Mouse (Mus musculus): ENCODE results near the gene Nudt5. TPM values are rescaled to one million over a fixed set of nuclear protein-coding genes. Genes with fewer than 3 reads are reported as not detected.

The Nudt5 gene
- 54.4 and 67.8 TPM in 2 replicates for total RNA-seq (2012; rRNA removed)

GRCm38 (mm10) chr2:5844873-5845631, at the start of gene Nudt5, which contains the start of gene Cdc123:
TSS of gene Nudt5 (plus strand) at chr2:5845019.
TSS of gene Cdc123 (minus strand) at chr2:5845164.
- H3K36me3 ChIP-seq (ENCODE audit: control insufficient read depth, insufficient read depth, low read length, poor library complexity, severe bottlenecking) = peaks cover 11% of the 10 kb centered on the region; the same call in 1 of the 2 replicates
- H3K9ac ChIP-seq (ENCODE audit: insufficient read depth, low read depth, low read length, poor library complexity, severe bottlenecking) = peak within 1 kb of the TSS; percentile 94
- H3K9me3 ChIP-seq (ENCODE audit: control insufficient read depth, insufficient read depth, low read depth, low read length) = no peaks in the 10 kb centered on the region
- peak within 1 kb of the TSS; percentile 71 for H3K27ac ChIP-seq (ENCODE audit: insufficient read depth, low read depth, low read length, poor library complexity, severe bottlenecking)
- in situ Hi-C loops (cut with MboI; ENCODE audit: low sequenced_read_pairs in 2 of 2, unreplicated experiment in 2 of 2) = no loop called here
- TF ChIP-seq HCFC1 (IDR thresholded peaks at IDR 0.05; ENCODE audit: borderline replicate concordance, insufficient read depth, low read length) = peak; percentile 82; the same call in 1 of the 2 replicates
- no peak for TF ChIP-seq MAFK (IDR thresholded peaks at IDR 0.05; ENCODE audit: insufficient read depth, low read depth, low read length)
- TF ChIP-seq CHD2 (IDR thresholded peaks at IDR 0.05; ENCODE audit: low read depth, low read length) = peak; percentile 78; the same call in 1 of the 2 replicates
- peak; percentile 79 for DNase-seq (ENCODE audit: low read depth, low spot score)
- H3K4me1 ChIP-seq (ENCODE audit: control insufficient read depth in 2 of 2, insufficient read depth in 2 of 2, low read length in 2 of 2, poor library complexity in 1 of 2) = 0 out of 4 replicates have a peak, but pooled peaks cover 0 to 3% of the 10 kb centered on the region in 2 experiments
- H3K4me3 ChIP-seq (ENCODE audit: insufficient read depth in 1 of 2, low read depth in 1 of 2, low read length in 2 of 2, poor library complexity in 1 of 2, severe bottlenecking in 1 of 2) = peak within 1 kb of the TSS; percentile 79 to 97

DNA sequence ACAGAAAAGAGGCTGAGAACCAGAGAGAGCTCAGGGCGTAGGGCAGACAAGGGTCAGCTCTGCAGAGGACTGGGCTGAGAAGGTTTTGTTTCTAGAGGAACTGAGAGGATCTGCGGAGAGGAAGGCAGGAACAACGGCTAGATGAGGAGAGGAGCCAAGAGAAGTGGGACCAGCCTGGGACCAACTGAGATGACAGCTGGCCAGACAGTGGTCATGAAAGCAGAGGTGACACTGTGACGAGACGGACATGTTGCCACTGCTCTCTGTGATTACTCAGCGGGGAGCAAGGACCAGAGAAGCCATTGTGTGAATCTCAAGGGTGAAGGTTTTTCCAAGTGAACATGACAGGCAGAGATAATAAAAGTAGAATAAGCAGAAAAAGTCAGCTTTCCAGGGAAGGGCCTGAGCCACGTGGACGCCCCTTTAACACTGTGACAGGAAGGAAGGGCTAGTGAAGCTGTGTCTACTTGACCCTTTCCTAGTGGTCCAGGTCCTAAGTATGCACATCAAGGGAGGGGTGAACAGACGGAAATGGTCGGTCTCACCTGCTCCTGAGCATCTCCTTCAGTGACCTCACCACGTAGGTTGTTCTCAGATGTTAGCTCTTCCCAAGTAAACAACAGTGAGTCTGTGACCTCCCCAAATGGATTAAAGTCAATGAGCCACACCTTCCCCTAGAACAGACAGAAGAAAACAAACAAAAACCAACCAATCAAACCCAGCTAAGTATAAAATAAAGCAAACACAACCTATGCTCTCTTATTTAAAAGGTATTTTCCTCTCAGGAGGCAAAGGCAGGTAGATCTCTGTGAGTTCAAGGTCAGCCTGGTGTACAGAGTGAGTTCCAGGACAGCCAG, 46.8 kb upstream of the Nudt5 start:
- H3K4me1 ChIP-seq (ENCODE audit: control insufficient read depth in 2 of 2, insufficient read depth in 2 of 2, low read length in 2 of 2, poor library complexity in 1 of 2) = peaks cover 5 to 9% of the 10 kb centered on the region in 2 experiments; a peak in 2 of 4 replicates
- H3K4me3 ChIP-seq (ENCODE audit: insufficient read depth in 1 of 2, low read depth in 1 of 2, low read length in 2 of 2, poor library complexity in 1 of 2, severe bottlenecking in 1 of 2) = no peak overlapping the region
- no peak overlapping the region for H3K9ac ChIP-seq (ENCODE audit: insufficient read depth, low read depth, low read length, poor library complexity, severe bottlenecking)
- H3K27ac ChIP-seq (ENCODE audit: insufficient read depth, low read depth, low read length, poor library complexity, severe bottlenecking) = no peak overlapping the region
- no peaks in the 10 kb centered on the region for H3K9me3 ChIP-seq (ENCODE audit: control insufficient read depth, insufficient read depth, low read depth, low read length)
- peaks cover 19% of the 10 kb centered on the region for H3K36me3 ChIP-seq (ENCODE audit: control insufficient read depth, insufficient read depth, low read length, poor library complexity, severe bottlenecking)
- no peak for DNase-seq (ENCODE audit: low read depth, low spot score)
- in situ Hi-C loops (cut with MboI; ENCODE audit: low sequenced_read_pairs in 2 of 2, unreplicated experiment in 2 of 2) = no loop called here
- no peak for TF ChIP-seq HCFC1 (IDR thresholded peaks at IDR 0.05; ENCODE audit: borderline replicate concordance, insufficient read depth, low read length)
- TF ChIP-seq MAFK (IDR thresholded peaks at IDR 0.05; ENCODE audit: insufficient read depth, low read depth, low read length) = no peak
- TF ChIP-seq ZC3H11A (IDR thresholded peaks at IDR 0.05; ENCODE audit: borderline replicate concordance, low read depth, low read length) = no peak
- no peak for TF ChIP-seq ZNF384 (IDR thresholded peaks at IDR 0.05; ENCODE audit: low read depth, low read length)
- TF ChIP-seq CHD2 (IDR thresholded peaks at IDR 0.05; ENCODE audit: low read depth, low read length) = no peak

DNA sequence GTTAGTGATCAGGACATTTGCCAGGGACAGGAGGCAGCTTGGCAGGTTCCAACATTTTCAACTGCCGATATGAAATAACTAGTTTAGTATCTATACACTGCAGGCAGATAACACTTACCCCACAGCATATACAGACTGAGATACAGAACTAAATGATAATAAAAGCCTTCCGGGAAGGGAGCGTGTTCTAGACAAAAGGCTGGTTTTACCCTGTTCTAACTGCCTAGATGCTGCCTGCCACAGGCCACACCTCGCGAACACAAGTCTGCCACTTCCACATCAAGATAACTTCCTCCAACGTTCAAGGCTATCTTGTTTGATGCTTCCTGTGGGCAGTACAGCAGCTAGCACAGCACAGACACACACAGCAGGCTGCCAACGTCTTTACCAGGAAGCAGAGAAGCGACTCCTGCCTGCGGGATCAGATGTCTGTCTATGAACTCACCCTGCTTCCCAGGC, 43.6 kb upstream of the Nudt5 start:
- peaks cover 5 to 9% of the 10 kb centered on the region in 2 experiments; a peak in 2 of 4 replicates for H3K4me1 ChIP-seq (ENCODE audit: control insufficient read depth in 2 of 2, insufficient read depth in 2 of 2, low read length in 2 of 2, poor library complexity in 1 of 2)
- no peak for DNase-seq (ENCODE audit: low read depth, low spot score)
- no peak overlapping the region for H3K27ac ChIP-seq (ENCODE audit: insufficient read depth, low read depth, low read length, poor library complexity, severe bottlenecking)
- no peaks in the 10 kb centered on the region for H3K9me3 ChIP-seq (ENCODE audit: control insufficient read depth, insufficient read depth, low read depth, low read length)
- peaks cover 14% of the 10 kb centered on the region for H3K36me3 ChIP-seq (ENCODE audit: control insufficient read depth, insufficient read depth, low read length, poor library complexity, severe bottlenecking)
- 0 out of 2 replicates have a peak overlapping the region, but pooled peaks have one; percentile 4 for H3K9ac ChIP-seq (ENCODE audit: insufficient read depth, low read depth, low read length, poor library complexity, severe bottlenecking)
- in situ Hi-C loops (cut with MboI; ENCODE audit: low sequenced_read_pairs in 2 of 2, unreplicated experiment in 2 of 2) = no loop called here
- TF ChIP-seq ZC3H11A (IDR thresholded peaks at IDR 0.05; ENCODE audit: borderline replicate concordance, low read depth, low read length) (no peak), MAFK (IDR thresholded peaks at IDR 0.05; ENCODE audit: insufficient read depth, low read depth, low read length) (no peak), CHD2 (IDR thresholded peaks at IDR 0.05; ENCODE audit: low read depth, low read length) (no peak), HCFC1 (IDR thresholded peaks at IDR 0.05; ENCODE audit: borderline replicate concordance, insufficient read depth, low read length) (no peak), ZNF384 (IDR thresholded peaks at IDR 0.05; ENCODE audit: low read depth, low read length) (no peak)
- H3K4me3 ChIP-seq (ENCODE audit: insufficient read depth in 1 of 2, low read depth in 1 of 2, low read length in 2 of 2, poor library complexity in 1 of 2, severe bottlenecking in 1 of 2) = no peak overlapping the region

DNA sequence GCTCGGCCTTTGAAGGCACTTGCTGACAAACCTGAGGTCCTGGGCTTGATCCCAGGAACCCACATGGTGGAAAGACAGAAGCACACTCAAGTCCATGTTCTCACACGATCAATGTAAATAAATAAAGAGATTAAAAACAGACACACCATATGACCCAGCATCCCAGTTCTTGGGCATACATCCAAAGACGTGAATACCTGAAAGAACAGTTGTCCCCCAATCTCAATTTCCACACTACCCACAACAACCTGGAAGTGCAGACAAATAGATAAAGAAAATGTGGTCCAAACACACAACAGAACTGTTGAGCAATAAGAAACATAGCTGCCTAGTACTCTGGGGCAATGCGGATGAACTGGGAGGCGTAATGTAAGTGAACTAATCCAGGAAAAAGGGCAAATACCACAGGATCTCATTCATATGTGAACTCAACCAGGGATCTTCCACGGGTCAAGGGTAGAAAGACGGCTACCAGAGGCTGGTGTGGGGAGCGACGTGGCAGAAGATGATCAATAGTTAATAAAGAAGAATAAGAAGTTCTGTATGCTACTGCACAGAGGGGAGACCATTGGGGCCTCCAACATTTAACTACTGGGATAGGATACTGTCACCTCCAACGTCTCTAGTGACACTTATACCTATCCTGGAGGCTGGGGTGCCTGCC, 42.8 kb upstream of the Nudt5 start:
- H3K9ac ChIP-seq (ENCODE audit: insufficient read depth, low read depth, low read length, poor library complexity, severe bottlenecking) = no peak overlapping the region
- no peak overlapping the region for H3K4me3 ChIP-seq (ENCODE audit: insufficient read depth in 1 of 2, low read depth in 1 of 2, low read length in 2 of 2, poor library complexity in 1 of 2, severe bottlenecking in 1 of 2)
- TF ChIP-seq ZC3H11A (IDR thresholded peaks at IDR 0.05; ENCODE audit: borderline replicate concordance, low read depth, low read length) = no peak
- H3K4me1 ChIP-seq (ENCODE audit: control insufficient read depth in 2 of 2, insufficient read depth in 2 of 2, low read length in 2 of 2, poor library complexity in 1 of 2) = peaks cover 5 to 9% of the 10 kb centered on the region in 2 experiments; a peak in 2 of 4 replicates
- peaks cover 13% of the 10 kb centered on the region for H3K36me3 ChIP-seq (ENCODE audit: control insufficient read depth, insufficient read depth, low read length, poor library complexity, severe bottlenecking)
- in situ Hi-C loops (cut with MboI; ENCODE audit: low sequenced_read_pairs in 2 of 2, unreplicated experiment in 2 of 2) = no loop called here
- DNase-seq (ENCODE audit: low read depth, low spot score) = no peak
- no peak overlapping the region for H3K27ac ChIP-seq (ENCODE audit: insufficient read depth, low read depth, low read length, poor library complexity, severe bottlenecking)
- H3K9me3 ChIP-seq (ENCODE audit: control insufficient read depth, insufficient read depth, low read depth, low read length) = no peaks in the 10 kb centered on the region

Data from ES-E14 (cell line).